Mouse (Mus musculus): ENCODE measurements around the gene Insig1. TPM values are rescaled to one million over a fixed set of nuclear protein-coding genes. Genes with fewer than 3 reads are reported as not detected.
A peak's percentile ranks its signal among the peaks of the same experiment; 100 is the strongest.

Gene Insig1
- polyA plus RNA-seq, 1 experiment, result 114 TPM

DNA sequence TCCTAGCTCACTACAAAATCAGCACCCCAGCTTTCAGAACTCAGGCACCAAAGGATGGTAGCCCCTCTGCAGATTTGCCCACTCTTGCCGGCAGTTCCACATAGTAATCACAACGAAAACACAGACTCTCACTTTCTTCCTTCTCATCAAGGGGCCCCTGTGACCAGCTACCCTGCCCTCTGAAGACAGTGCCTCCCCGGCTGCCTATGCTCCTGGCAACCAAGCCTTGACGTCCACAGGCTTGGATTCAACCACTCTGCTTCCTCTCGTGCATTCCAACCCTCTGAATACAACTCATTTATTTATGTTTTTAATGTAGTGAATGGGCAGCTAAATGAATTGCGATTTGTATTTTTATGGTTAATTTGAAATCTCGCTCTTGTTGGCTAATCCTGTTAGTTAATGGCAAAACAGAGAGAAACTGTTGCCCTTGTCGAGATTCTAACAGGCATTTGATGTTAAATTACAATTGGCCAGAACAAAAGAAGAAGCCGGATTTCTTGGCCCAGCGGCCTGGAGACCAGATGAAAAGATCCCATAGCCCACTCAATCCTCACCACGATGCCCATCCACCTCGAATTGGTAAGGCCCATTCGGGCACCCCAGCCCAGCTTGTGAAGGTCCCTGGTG lies 46.2 kb downstream of the Insig1 start:
- Histone ChIP-seq H3K4me1 (ENCODE audit: control insufficient read depth, insufficient read depth, low read length) (no peaks in the 10 kb centered on the region), H3K27ac (ENCODE audit: insufficient read depth, low read length) (no peak overlapping the region), H3K27me3 (ENCODE audit: control insufficient read depth, insufficient read depth, low read length, poor library complexity, severe bottlenecking) (no peaks in the 10 kb centered on the region; the same call in 1 of the 2 replicates), H3K4me3 (ENCODE audit: low read depth, low read length) (peak overlapping the region; percentile 74), H3K9me3 (replicated peaks; ENCODE audit: control insufficient read depth, insufficient read depth, low read length, poor library complexity, severe bottlenecking) (no peaks in the 10 kb centered on the region), H3K9ac (ENCODE audit: low read depth, poor library complexity, severe bottlenecking) (peak overlapping the region; percentile 17; the same call in 1 of the 2 replicates), H3K36me3 (ENCODE audit: control insufficient read depth, insufficient read depth, low read length, poor library complexity, severe bottlenecking) (no peaks in the 10 kb centered on the region)
- TF ChIP-seq EP300 (IDR thresholded peaks at IDR 0.05; ENCODE audit: insufficient read depth, low read depth, low read length), result no peak
- no peak for TF ChIP-seq CTCF (IDR thresholded peaks at IDR 0.05; ENCODE audit: low read depth, low read length)
- no peak for TF ChIP-seq POLR2A (IDR thresholded peaks at IDR 0.05; ENCODE audit: insufficient read depth, low read length)

DNA sequence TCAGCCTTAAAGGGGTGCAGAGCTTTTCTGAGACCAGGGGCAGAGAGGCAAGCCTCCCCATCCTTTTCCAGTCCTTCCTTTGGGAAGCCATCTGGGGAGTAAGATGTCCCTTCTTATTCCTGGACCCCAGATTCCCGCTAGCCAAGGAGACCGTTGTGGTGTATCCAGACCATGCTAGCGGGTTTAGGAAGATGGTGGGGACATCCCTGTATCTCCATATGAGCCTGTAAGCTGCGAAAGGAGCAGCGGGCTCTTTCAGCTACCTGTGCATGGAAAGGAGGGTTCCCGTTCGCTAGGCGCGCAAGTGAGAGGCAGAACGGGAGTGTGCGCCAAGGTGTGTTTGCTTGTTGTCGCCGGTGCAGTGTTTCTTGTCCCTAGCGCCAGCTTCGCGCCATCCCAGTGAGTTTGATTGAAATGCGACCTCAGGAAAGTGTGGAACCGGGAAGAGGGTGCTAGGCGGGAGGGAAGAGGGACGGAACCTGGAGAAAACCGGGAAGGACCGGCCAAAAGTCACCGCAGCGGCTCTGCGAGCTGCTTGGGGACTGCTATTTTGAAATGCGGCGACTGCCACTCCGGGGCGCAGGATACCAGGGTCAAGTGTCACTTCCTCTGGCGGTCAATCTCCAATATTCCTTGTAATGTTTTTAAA lies 46.8 kb downstream of the Insig1 start:
- Histone ChIP-seq H3K27me3 (ENCODE audit: control insufficient read depth, insufficient read depth, low read length, poor library complexity, severe bottlenecking) (no peaks in the 10 kb centered on the region; the same call in 1 of the 2 replicates), H3K9ac (ENCODE audit: low read depth, poor library complexity, severe bottlenecking) (peak overlapping the region; percentile 17), H3K36me3 (ENCODE audit: control insufficient read depth, insufficient read depth, low read length, poor library complexity, severe bottlenecking) (no peaks in the 10 kb centered on the region), H3K9me3 (replicated peaks; ENCODE audit: control insufficient read depth, insufficient read depth, low read length, poor library complexity, severe bottlenecking) (no peaks in the 10 kb centered on the region), H3K4me3 (ENCODE audit: low read depth, low read length) (peak overlapping the region; percentile 74), H3K4me1 (ENCODE audit: control insufficient read depth, insufficient read depth, low read length) (no peaks in the 10 kb centered on the region), H3K27ac (ENCODE audit: insufficient read depth, low read length) (no peak overlapping the region)
- peak; percentile 58; the same call in 1 of the 2 replicates for TF ChIP-seq EP300 (IDR thresholded peaks at IDR 0.05; ENCODE audit: insufficient read depth, low read depth, low read length)
- TF ChIP-seq POLR2A (IDR thresholded peaks at IDR 0.05; ENCODE audit: insufficient read depth, low read length), result no peak

DNA sequence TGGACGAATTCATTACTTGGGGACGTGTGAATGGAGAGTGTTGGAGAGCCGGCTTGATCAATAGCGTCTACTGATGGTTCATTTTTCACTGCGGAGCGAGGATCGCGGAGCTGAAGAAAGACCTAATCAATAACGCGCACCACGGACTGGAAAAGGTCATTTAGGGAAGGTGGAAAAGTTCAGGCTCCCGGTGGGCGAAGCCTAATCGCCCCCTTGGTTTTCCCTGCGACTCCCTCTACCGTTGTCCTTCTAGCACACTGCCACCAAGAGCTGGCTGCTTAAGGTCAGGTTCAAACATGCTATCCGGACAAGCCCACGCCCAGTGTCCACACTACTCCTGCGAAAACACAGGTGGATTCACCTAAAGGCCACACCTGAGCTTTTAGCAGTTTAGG lies 47.4 kb downstream of the Insig1 start:
- Histone ChIP-seq H3K27ac (ENCODE audit: insufficient read depth, low read length) (no peak overlapping the region), H3K4me1 (ENCODE audit: control insufficient read depth, insufficient read depth, low read length) (no peaks in the 10 kb centered on the region), H3K9ac (ENCODE audit: low read depth, poor library complexity, severe bottlenecking) (peak overlapping the region; percentile 17), H3K36me3 (ENCODE audit: control insufficient read depth, insufficient read depth, low read length, poor library complexity, severe bottlenecking) (no peaks in the 10 kb centered on the region), H3K27me3 (ENCODE audit: control insufficient read depth, insufficient read depth, low read length, poor library complexity, severe bottlenecking) (no peaks in the 10 kb centered on the region; the same call in 1 of the 2 replicates), H3K9me3 (replicated peaks; ENCODE audit: control insufficient read depth, insufficient read depth, low read length, poor library complexity, severe bottlenecking) (no peaks in the 10 kb centered on the region), H3K4me3 (ENCODE audit: low read depth, low read length) (peak overlapping the region; percentile 74)
- TF ChIP-seq CTCF (IDR thresholded peaks at IDR 0.05; ENCODE audit: low read depth, low read length), result no peak
- TF ChIP-seq POLR2A (IDR thresholded peaks at IDR 0.05; ENCODE audit: insufficient read depth, low read length), result no peak
- TF ChIP-seq EP300 (IDR thresholded peaks at IDR 0.05; ENCODE audit: insufficient read depth, low read depth, low read length), result no peak

DNA sequence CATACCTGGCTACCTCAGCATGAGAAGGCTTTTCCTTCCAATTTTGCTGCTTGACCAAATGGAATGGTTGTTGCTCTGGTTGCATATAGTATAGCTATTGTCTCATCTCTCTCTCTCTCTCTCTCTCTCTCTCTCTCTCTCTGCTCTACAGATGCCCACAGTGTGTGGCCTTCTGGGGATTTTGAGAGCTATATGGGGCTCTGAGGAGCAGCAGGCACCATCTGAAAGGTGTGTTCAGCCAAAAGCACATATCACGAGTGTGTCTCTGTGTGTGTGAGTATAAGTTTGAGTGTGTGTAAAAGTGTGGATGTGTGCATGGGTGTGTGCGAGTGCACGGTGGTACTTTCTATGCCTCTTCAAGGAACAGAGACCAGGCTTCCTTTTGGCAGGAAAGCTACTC lies 48.4 kb downstream of the Insig1 start:
- Histone ChIP-seq H3K9me3 (replicated peaks; ENCODE audit: control insufficient read depth, insufficient read depth, low read length, poor library complexity, severe bottlenecking) (no peaks in the 10 kb centered on the region), H3K27ac (ENCODE audit: insufficient read depth, low read length) (no peak overlapping the region), H3K27me3 (ENCODE audit: control insufficient read depth, insufficient read depth, low read length, poor library complexity, severe bottlenecking) (no peaks in the 10 kb centered on the region; the same call in 1 of the 2 replicates), H3K4me1 (ENCODE audit: control insufficient read depth, insufficient read depth, low read length) (no peaks in the 10 kb centered on the region), H3K36me3 (ENCODE audit: control insufficient read depth, insufficient read depth, low read length, poor library complexity, severe bottlenecking) (no peaks in the 10 kb centered on the region), H3K9ac (ENCODE audit: low read depth, poor library complexity, severe bottlenecking) (no peak overlapping the region), H3K4me3 (ENCODE audit: low read depth, low read length) (no peak overlapping the region)
- TF ChIP-seq EP300 (IDR thresholded peaks at IDR 0.05; ENCODE audit: insufficient read depth, low read depth, low read length) (no peak), CTCF (IDR thresholded peaks at IDR 0.05; ENCODE audit: low read depth, low read length) (no peak), POLR2A (IDR thresholded peaks at IDR 0.05; ENCODE audit: insufficient read depth, low read length) (no peak)

DNA sequence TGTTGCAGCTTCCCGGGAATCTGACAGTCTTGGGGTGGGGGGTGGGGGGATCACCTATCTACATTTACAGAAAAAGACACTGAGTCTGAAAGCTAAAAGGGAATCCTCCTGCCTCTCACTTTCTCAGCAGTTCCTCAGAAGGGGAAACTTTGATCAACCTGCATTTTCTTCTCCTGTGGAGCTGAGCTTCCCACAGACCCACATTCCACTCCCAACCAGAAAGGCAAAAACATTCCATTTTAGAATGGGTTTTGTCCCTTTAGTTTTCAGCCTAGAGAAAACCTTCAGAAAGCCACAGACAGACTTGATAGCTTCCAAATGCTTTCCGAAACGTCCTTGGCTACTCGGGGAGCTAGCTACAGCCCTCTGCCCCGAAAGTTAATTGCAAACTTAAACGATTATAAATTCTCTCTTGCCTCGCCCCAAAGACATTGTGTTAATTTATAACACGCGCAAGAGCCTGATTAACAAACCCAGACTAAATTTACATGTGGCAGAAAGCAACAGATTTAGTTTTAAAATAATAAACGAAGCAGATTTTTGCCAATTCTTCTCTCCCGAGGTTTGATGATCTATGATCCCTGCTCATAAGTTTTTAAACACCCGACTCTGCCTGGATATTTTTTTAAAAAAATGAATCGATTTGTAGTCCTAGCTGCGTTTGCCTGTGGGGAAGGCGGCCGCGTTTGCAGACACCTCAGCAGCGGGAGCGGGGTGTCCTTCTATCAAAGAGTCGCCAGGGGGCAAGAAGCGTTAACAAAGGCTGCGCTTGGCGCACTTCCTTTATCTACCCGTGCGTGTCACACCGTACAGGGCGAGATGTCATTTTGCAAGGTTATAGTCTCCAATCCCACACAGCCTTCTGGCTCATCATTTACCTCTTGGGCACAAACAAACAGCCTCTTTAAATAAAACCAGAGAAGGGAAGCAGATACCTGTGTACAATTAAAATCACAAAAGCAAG lies 51.6 kb downstream of the Insig1 start:
- H3K9me3 ChIP-seq (replicated peaks; ENCODE audit: control insufficient read depth, insufficient read depth, low read length, poor library complexity, severe bottlenecking), result no peaks in the 10 kb centered on the region
- H3K4me1 ChIP-seq (ENCODE audit: control insufficient read depth, insufficient read depth, low read length), result no peaks in the 10 kb centered on the region
- no peaks in the 10 kb centered on the region for H3K27me3 ChIP-seq (ENCODE audit: control insufficient read depth, insufficient read depth, low read length, poor library complexity, severe bottlenecking)
- no peak overlapping the region for H3K4me3 ChIP-seq (ENCODE audit: low read depth, low read length)
- H3K36me3 ChIP-seq (ENCODE audit: control insufficient read depth, insufficient read depth, low read length, poor library complexity, severe bottlenecking), result no peaks in the 10 kb centered on the region
- TF ChIP-seq POLR2A (IDR thresholded peaks at IDR 0.05; ENCODE audit: insufficient read depth, low read length), result no peak
- TF ChIP-seq CTCF (IDR thresholded peaks at IDR 0.05; ENCODE audit: low read depth, low read length), result peak; percentile 67
- no peak for TF ChIP-seq EP300 (IDR thresholded peaks at IDR 0.05; ENCODE audit: insufficient read depth, low read depth, low read length)
- no peak overlapping the region for H3K9ac ChIP-seq (ENCODE audit: low read depth, poor library complexity, severe bottlenecking)
- no peak overlapping the region for H3K27ac ChIP-seq (ENCODE audit: insufficient read depth, low read length)
